29 mouse cellular contexts compared by ENCODE assay signal in genomic region chr11:94791700-94792099, GRCm38 (mm10). TPM values are rescaled to one million over a fixed set of nuclear protein-coding genes. Genes with fewer than 3 reads are reported as not detected.
DNase-seq lines count a peak whose midpoint lies in the region; ATAC-seq and TF ChIP-seq lines count a peak whose summit lies in the region.
"Had no signal": no experiment of that assay in that cellular context is flagged by ENCODE, and none has a peak within 500 bp of the region (broad histone marks: within the 10 kb centered on the region; RNA-seq: fewer than 3 reads in every experiment).

No protein-coding gene starts in this region.

- no peaks in the 10 kb centered on the region for H3K79me2 ChIP-seq in CH12.LX (replicated peaks; ENCODE audit: control insufficient read depth, extremely low read depth, insufficient read depth, poor library complexity, severe bottlenecking)

- no peaks in the 10 kb centered on the region for H3K4me1 ChIP-seq in intestine, postnatal 0 days (replicated peaks; ENCODE audit: control insufficient read depth, insufficient read depth, low read length)
- H3K4me1 ChIP-seq in intestine, embryonic 16.5 days (ENCODE audit: control insufficient read depth, insufficient read depth, low read length) = no peaks in the 10 kb centered on the region
- H3K4me1 ChIP-seq in CH12.LX (ENCODE audit: control insufficient read depth in 1 of 2, insufficient read depth in 2 of 2) = 0 out of 4 replicates have a peak, but pooled peaks cover 0 to 4% of the 10 kb centered on the region in 2 experiments
- H3K4me1 ChIP-seq: embryonic facial prominence, embryonic 12.5 days; forebrain, embryonic 15.5 days; heart, embryonic 10.5 days; hindbrain, embryonic 13.5 days had no signal

- DNase-seq in CH12.LX (ENCODE audit: extremely low read depth) = peak; percentile 13
- no peak for DNase-seq in ovary, postnatal 36 days (ENCODE audit: low spot score)
- no peak for DNase-seq in ovary, postnatal 14 days (ENCODE audit: low spot score)
- DNase-seq in adrenal gland, adult 18-20 months (ENCODE audit: low spot score in 2 of 2) = no peak
- DNase-seq: adrenal gland, adult 2 months; adrenal gland, postnatal 25 days; cerebellum, adult 11 months; cerebellum, adult 8-10 months; cerebellum, postnatal 14 days; gastrocnemius, postnatal 14 days; heart, postnatal 10 days; heart, postnatal 4 days had no signal

- dilution Hi-C loops in CH12.LX (cut with MboI; ENCODE audit: extremely low pct_ligation_motif_present, extremely low pct_unique_long_range_greater_than_20kb, low sequenced_read_pairs) = no loop called here

- TF ChIP-seq RAD21 in CH12.LX (IDR thresholded peaks at IDR 0.05; ENCODE audit: low read depth, low read length) = no peak

- no peak overlapping the region for H3K27ac ChIP-seq in intestine, postnatal 0 days (ENCODE audit: low read depth, low read length)
- H3K27ac ChIP-seq in intestine, embryonic 16.5 days (ENCODE audit: low read length) = no peak overlapping the region
- no peak overlapping the region for H3K27ac ChIP-seq in CH12.LX (ENCODE audit: insufficient read depth, low read depth)
- H3K27ac ChIP-seq: embryonic facial prominence, embryonic 12.5 days; forebrain, embryonic 15.5 days; heart, embryonic 10.5 days; hindbrain, embryonic 13.5 days; hindbrain, postnatal 0 days had no signal

- TF ChIP-seq POLR2A in CH12.LX (IDR thresholded peaks at IDR 0.05; ENCODE audit: low read depth, low read length) = no peak

- no peaks in the 10 kb centered on the region for H3K27me3 ChIP-seq in intestine, postnatal 0 days (replicated peaks; ENCODE audit: control insufficient read depth, insufficient read depth, low read length)
- no peaks in the 10 kb centered on the region for H3K27me3 ChIP-seq in intestine, embryonic 16.5 days (replicated peaks; ENCODE audit: control insufficient read depth, insufficient read depth, low read length)
- H3K27me3 ChIP-seq in CH12.LX (replicated peaks) = peaks cover 52% of the 10 kb centered on the region
- H3K27me3 ChIP-seq: forebrain, embryonic 15.5 days; Patski had no signal

- no peak overlapping the region for H3K9ac ChIP-seq in intestine, postnatal 0 days (ENCODE audit: low read depth, low read length)
- no peak overlapping the region for H3K9ac ChIP-seq in intestine, embryonic 16.5 days (ENCODE audit: low read depth, low read length)
- no peak overlapping the region for H3K9ac ChIP-seq in CH12.LX (ENCODE audit: insufficient read depth, low read depth)
- H3K9ac ChIP-seq: embryonic facial prominence, embryonic 12.5 days; forebrain, embryonic 15.5 days; hindbrain, embryonic 13.5 days had no signal

- peak; percentile 43 for ATAC-seq in intestine, postnatal 0 days
- no peak for ATAC-seq in intestine, embryonic 16.5 days
- ATAC-seq in common myeloid progenitor, adult 5-6 weeks (replicated peaks; ENCODE audit: low read depth, poor library complexity, severe bottlenecking) = peak; percentile 45; the same call in 1 of the 2 replicates
- peak; percentile 63 for ATAC-seq in megakaryocyte progenitor cell, adult 5-6 weeks (replicated peaks; ENCODE audit: poor library complexity)
- ATAC-seq: activated CD4-positive, CD25-positive, alpha-beta regulatory T cell, adult 4 months; forebrain, embryonic 15.5 days; hindbrain, postnatal 0 days; Patski had no signal

- H3K4me3 ChIP-seq in intestine, postnatal 0 days (ENCODE audit: low read depth, low read length) = no peak overlapping the region
- no peak overlapping the region for H3K4me3 ChIP-seq in intestine, embryonic 16.5 days (ENCODE audit: low read length)
- H3K4me3 ChIP-seq in CH12.LX (replicated peaks in 1 of 3; ENCODE audit: low read depth in 2 of 3, low read length in 2 of 3, poor library complexity in 1 of 3) = no peak overlapping the region
- H3K4me3 ChIP-seq: embryonic facial prominence, embryonic 12.5 days; forebrain, embryonic 15.5 days; heart, embryonic 10.5 days; hindbrain, embryonic 13.5 days had no signal

- no peaks in the 10 kb centered on the region for H3K36me3 ChIP-seq in intestine, postnatal 0 days (ENCODE audit: control insufficient read depth, insufficient read depth)
- no peaks in the 10 kb centered on the region for H3K36me3 ChIP-seq in intestine, embryonic 16.5 days (ENCODE audit: control insufficient read depth, insufficient read depth, low read length)
- no peaks in the 10 kb centered on the region for H3K36me3 ChIP-seq in CH12.LX (replicated peaks in 1 of 2; ENCODE audit: control insufficient read depth in 1 of 2, insufficient read depth in 1 of 2, low read length in 1 of 2)
- H3K36me3 ChIP-seq: embryonic facial prominence, embryonic 12.5 days; forebrain, embryonic 15.5 days; heart, embryonic 10.5 days; hindbrain, embryonic 13.5 days had no signal

- no peak for TF ChIP-seq EP300 in CH12.LX (IDR thresholded peaks at IDR 0.05; ENCODE audit: low read length)

- H3K4me2 ChIP-seq in intestine, postnatal 0 days (replicated peaks; ENCODE audit: low read depth) = no peak overlapping the region
- H3K4me2 ChIP-seq in intestine, embryonic 16.5 days (ENCODE audit: low read depth, low read length) = no peak overlapping the region
- no peak overlapping the region for H3K4me2 ChIP-seq in CH12.LX (ENCODE audit: insufficient read depth, low read depth, poor library complexity, severe bottlenecking)
- H3K4me2 ChIP-seq: embryonic facial prominence, embryonic 12.5 days; forebrain, embryonic 15.5 days; hindbrain, embryonic 13.5 days had no signal

- TF ChIP-seq CTCF in intestine, postnatal 0 days (IDR thresholded peaks at IDR 0.05; ENCODE audit: low read depth) = 0 out of 2 replicates have a peak, but pooled peaks have one; percentile 18
- no peak for TF ChIP-seq CTCF in CH12.LX (conservative IDR thresholded peaks at IDR 0.05 in 1 of 2, IDR thresholded peaks at IDR 0.05 in 1 of 2; ENCODE audit: low read depth in 2 of 2, low read length in 2 of 2)

- no peaks in the 10 kb centered on the region for H3K9me3 ChIP-seq in intestine, postnatal 0 days (ENCODE audit: control insufficient read depth)
- H3K9me3 ChIP-seq in intestine, embryonic 16.5 days (ENCODE audit: control insufficient read depth, low read length) = no peaks in the 10 kb centered on the region
- H3K9me3 ChIP-seq in CH12.LX (replicated peaks; ENCODE audit: low read length) = peaks cover 3% of the 10 kb centered on the region
- H3K9me3 ChIP-seq: embryonic facial prominence, embryonic 12.5 days; forebrain, embryonic 15.5 days; heart, embryonic 10.5 days; hindbrain, embryonic 13.5 days had no signal

- in situ Hi-C loops in CH12.LX (cut with MboI; ENCODE audit: low pct_ligation_motif_present, low pct_unique_long_range_greater_than_20kb, low sequenced_read_pairs) = no loop called here

TF ChIP-seq in CH12.LX, 34 proteins besides CTCF, POLR2A, EP300 and RAD21:
- TF ChIP-seq MYC (IDR thresholded peaks at IDR 0.05; ENCODE audit: low read depth, low read length) = no peak
- TF ChIP-seq MXI1 (IDR thresholded peaks at IDR 0.05; ENCODE audit: low read depth, low read length) = no peak
- TF ChIP-seq MAZ (IDR thresholded peaks at IDR 0.05; ENCODE audit: low read depth, low read length) = no peak
TF ChIP-seq in CH12.LX: peak in this region for 0.

RNA-seq across cellular contexts. Expression of gene Tmem92, which starts 9.2 kb away (rescaled TPM):
- not detected in 2 replicates for polyA plus RNA-seq in intestine, postnatal 0 days (2015; fragmentation: Nextera tagmentation; extraction: Ambion mirVana)
- 0.11 TPM in 1 of 2 replicates, not detected in the other for polyA plus RNA-seq in intestine, embryonic 16.5 days (2015; fragmentation: Nextera tagmentation; extraction: Ambion mirVana)
- total RNA-seq in CH12.LX (2012; rRNA removed) = 0.17 TPM in 1 of 2 replicates, not detected in the other
- not detected in 2 replicates for total RNA-seq in CH12.LX (2014; rRNA removed)
- not detected in 2 replicates for polyA plus RNA-seq in CH12.LX (2012; ENCODE audit: insufficient read length, low read depth)
- not detected in 2 replicates for total RNA-seq in common myeloid progenitor, adult 5-6 weeks (2017)
- total RNA-seq in megakaryocyte progenitor cell, adult 5-6 weeks (2015) = not detected in 2 replicates
- total RNA-seq in megakaryocyte progenitor cell, adult 5-6 weeks (2017) = not detected in 2 replicates
- not detected for total RNA-seq in adrenal gland, adult 18-20 months (2021)
- total RNA-seq: adrenal gland, adult 2 months; adrenal gland, postnatal 25 days; gastrocnemius, adult 18-20 months; gastrocnemius, postnatal 14 days; heart, postnatal 10 days; heart, postnatal 4 days; hindbrain, postnatal 0 days had no signal
- polyA plus RNA-seq: activated CD4-positive, CD25-positive, alpha-beta regulatory T cell, adult 4 months; adrenal gland, adult 2 months; cortical plate, adult 2 months; embryonic facial prominence, embryonic 12.5 days; forebrain, embryonic 11.5 days; gonadal fat pad, adult 2 months; heart, embryonic 10.5 days; heart, embryonic 14.5 days; hindbrain, embryonic 13.5 days; hindbrain, postnatal 0 days; intestine, embryonic 14.5 days; Patski had no signal

RNA-seq across cellular contexts. Expression of gene Cdc34b, which starts 50.1 kb away (rescaled TPM):
- polyA plus RNA-seq in intestine, postnatal 0 days (2015; fragmentation: Nextera tagmentation; extraction: Ambion mirVana) = 0.13 TPM in 1 of 2 replicates, not detected in the other
- not detected in 2 replicates for polyA plus RNA-seq in intestine, embryonic 16.5 days (2015; fragmentation: Nextera tagmentation; extraction: Ambion mirVana)
- total RNA-seq in CH12.LX (2012; rRNA removed) = 0.21 TPM in 1 of 2 replicates, not detected in the other
- 0.19 TPM in 1 of 2 replicates, not detected in the other for total RNA-seq in CH12.LX (2014; rRNA removed)
- polyA plus RNA-seq in CH12.LX (2012; ENCODE audit: insufficient read length, low read depth) = not detected in 2 replicates
- total RNA-seq in common myeloid progenitor, adult 5-6 weeks (2017) = 0.09 TPM in 1 of 2 replicates, not detected in the other
- not detected in 2 replicates for total RNA-seq in megakaryocyte progenitor cell, adult 5-6 weeks (2015)
- total RNA-seq in megakaryocyte progenitor cell, adult 5-6 weeks (2017) = not detected in 2 replicates
- total RNA-seq in adrenal gland, adult 18-20 months (2021) = under 1 TPM; 0.33 to 0.42 TPM
- polyA plus RNA-seq: activated CD4-positive, CD25-positive, alpha-beta regulatory T cell, adult 4 months; forebrain, embryonic 11.5 days; forebrain, embryonic 15.5 days; heart, embryonic 10.5 days; heart, embryonic 14.5 days; hindbrain, postnatal 0 days; intestine, embryonic 14.5 days had no signal
